Mouse (Mus musculus) kidney, adult 2 months (tissue): ENCODE measurements at regions not wholly inside any gene's neighbourhood (a gene's known extent, or its start where the extent isn't known, plus 50 kb on each side); places are given as distances from the start of the nearest gene placed in this dataset.

Experiments used
- DNase-seq: peaks from one replicate; pipeline ENCODE4 v3.0.0; 2021
- H3K27ac ChIP-seq: fragments of 200-500 bp; 2 replicates; pipeline ENCODE4 v1.5.1; 2012; ENCODE audit warnings: low read depth, low read length, control low read depth, inconsistent platforms; ENCODE audit not compliant: insufficient read depth
- H3K27me3 ChIP-seq: fragments of 200-500 bp; replicated peaks from 2 replicates; pipeline ENCODE4 v1.6.1; 2012; ENCODE audit warnings: mild to moderate bottlenecking, moderate library complexity, low read length, inconsistent platforms; ENCODE audit not compliant: control insufficient read depth, insufficient read depth
- H3K36me3 ChIP-seq: fragments of 200-500 bp; 2 replicates; pipeline ENCODE4 v1.6.1; 2012; ENCODE audit warnings: mild to moderate bottlenecking, moderate library complexity, low read length, inconsistent platforms; ENCODE audit not compliant: control insufficient read depth, insufficient read depth
- H3K4me1 ChIP-seq: fragments of 200-500 bp; 2 replicates; pipeline ENCODE4 v1.6.1; 2011; ENCODE audit warnings: low read length; ENCODE audit not compliant: control insufficient read depth, insufficient read depth
- H3K4me3 ChIP-seq: fragments of 200-500 bp; 2 replicates; pipeline ENCODE4 v1.5.1; 2011; ENCODE audit warnings: mild to moderate bottlenecking, low read depth, low read length, control low read depth; ENCODE audit not compliant: insufficient read depth
- CTCF ChIP-seq: fragments of 200-500 bp; conservative IDR thresholded peaks from 2 replicates; pipeline ENCODE4 v1.5.1; 2011; ENCODE audit warnings: low read depth, mild to moderate bottlenecking, control low read depth, low read length, moderate library complexity, mixed read lengths; ENCODE audit not compliant: insufficient read depth, insufficient read length
- POLR2A ChIP-seq: fragments of 200-500 bp; IDR thresholded peaks from one replicate; pipeline ENCODE4 v1.6.1; 2011; ENCODE audit warnings: low read depth, low read length, control low read depth
- WGBS: fragments of 180-500 bp; shearing (Covaris S2); methylation state at CpG from one replicate; pipeline ENCODE4 v1.1.7; 2018; 5-methylcytosine and 5-hydroxymethylcytosine counted together

- Histone ChIP-seq H3K27ac (no peak overlapping the region), H3K4me1 (peaks cover 3% of the 10 kb centered on the region; the same call in 1 of the 2 replicates), H3K4me3 (no peak overlapping the region), H3K27me3 (no peaks in the 10 kb centered on the region), H3K36me3 (no peaks in the 10 kb centered on the region)
- WGBS, result 62% methylated on average over 3 of the region's 3 CpGs
- DNase-seq, result peak; percentile 15
- no peak for TF ChIP-seq POLR2A
- TF ChIP-seq CTCF, result no peak
Observed at GRCm38 (mm10) chr4:31825438-31825830, 138.5 kb upstream of the Map3k7 start.

GRCm38 (mm10) chr4:31826661-31827060 lies 137.2 kb upstream of the Map3k7 start:
- peaks cover 3% of the 10 kb centered on the region; the same call in 1 of the 2 replicates for H3K4me1 ChIP-seq
- TF ChIP-seq CTCF (no peak), POLR2A (no peak)
- H3K4me3 ChIP-seq, result no peak overlapping the region
- no peaks in the 10 kb centered on the region for H3K27me3 ChIP-seq
- no peaks in the 10 kb centered on the region for H3K36me3 ChIP-seq
- WGBS, result 42% methylated on average over 8 of the region's 8 CpGs
- H3K27ac ChIP-seq, result no peak overlapping the region
- peak; percentile 59 for DNase-seq

GRCm38 (mm10) chr4:31827266-31827665 lies 136.6 kb upstream of the Map3k7 start:
- Histone ChIP-seq H3K27me3 (no peaks in the 10 kb centered on the region), H3K4me1 (peaks cover 3% of the 10 kb centered on the region; the same call in 1 of the 2 replicates), H3K27ac (no peak overlapping the region), H3K4me3 (no peak overlapping the region), H3K36me3 (no peaks in the 10 kb centered on the region)
- peak; percentile 52 for TF ChIP-seq CTCF
- TF ChIP-seq POLR2A, result no peak
- 58% methylated on average over 7 of the region's 7 CpGs for WGBS
- peak; percentile 28 for DNase-seq

GRCm38 (mm10) chr4:31830241-31830640 lies 133.7 kb upstream of the Map3k7 start:
- H3K27me3 ChIP-seq, result no peaks in the 10 kb centered on the region
- DNase-seq, result peak; percentile 41
- H3K36me3 ChIP-seq, result no peaks in the 10 kb centered on the region
- 23% methylated on average over 11 of the region's 11 CpGs for WGBS
- no peak overlapping the region for H3K27ac ChIP-seq
- H3K4me3 ChIP-seq, result no peak overlapping the region
- H3K4me1 ChIP-seq, result no peaks in the 10 kb centered on the region; the same call in 1 of the 2 replicates
- TF ChIP-seq CTCF (no peak), POLR2A (no peak)

- DNase-seq, result no peak
- no peaks in the 10 kb centered on the region for H3K36me3 ChIP-seq
- WGBS, result 86% methylated on average over 2 of the region's 2 CpGs
- TF ChIP-seq POLR2A (no peak), CTCF (no peak)
- H3K27ac ChIP-seq, result no peak overlapping the region
- H3K27me3 ChIP-seq, result no peaks in the 10 kb centered on the region
- no peaks in the 10 kb centered on the region for H3K4me1 ChIP-seq
- no peak overlapping the region for H3K4me3 ChIP-seq
Observed at GRCm38 (mm10) chr4:31831469-31831868, 132.4 kb upstream of the Map3k7 start.

- 55% methylated on average over 4 of the region's 4 CpGs for WGBS
- TF ChIP-seq POLR2A (no peak), CTCF (no peak)
- no peak overlapping the region for H3K27ac ChIP-seq
- no peak overlapping the region for H3K4me3 ChIP-seq
- DNase-seq, result no peak
- H3K4me1 ChIP-seq, result no peaks in the 10 kb centered on the region
- H3K27me3 ChIP-seq, result no peaks in the 10 kb centered on the region
- no peaks in the 10 kb centered on the region for H3K36me3 ChIP-seq
Observed at GRCm38 (mm10) chr4:31833828-31834227, 130.1 kb upstream of the Map3k7 start.

- peak; percentile 57 for DNase-seq
- H3K27me3 ChIP-seq, result no peaks in the 10 kb centered on the region
- no peak overlapping the region for H3K27ac ChIP-seq
- H3K4me1 ChIP-seq, result no peaks in the 10 kb centered on the region
- no peaks in the 10 kb centered on the region for H3K36me3 ChIP-seq
- H3K4me3 ChIP-seq, result no peak overlapping the region
- 35% methylated on average over 5 of the region's 5 CpGs for WGBS
- no peak for TF ChIP-seq CTCF
- TF ChIP-seq POLR2A, result no peak
Observed at GRCm38 (mm10) chr4:31835051-31835450, 128.8 kb upstream of the Map3k7 start.
